Mouse (Mus musculus) hindbrain, postnatal 0 days (tissue): ENCODE results near the gene Gbp2b. TPM values are rescaled to one million over a fixed set of nuclear protein-coding genes. Genes with fewer than 3 reads are reported as not detected.
"Not testable (repeated sequence)": the region's sequence is repeated elsewhere in the genome, so short reads cannot be mapped to it uniquely, and the experiment has no call there.

ENCODE experiments used
- ATAC-seq: fragments of 200-750 bp; cut with Nextera tagmentation; 2 replicates; pipeline ENCODE4 v1.8.0; 2017; ENCODE audit warnings: mild to moderate bottlenecking, moderate TSS enrichment, moderate library complexity
- DNase-seq: peaks from one replicate; pipeline ENCODE4 v3.0.0-alpha.2; 2015; ENCODE audit warnings: low spot score
- H3K27ac ChIP-seq: fragments of 300-500 bp; sonication (generic); 2 replicates; pipeline ENCODE4 v1.5.1; 2014; ENCODE audit warnings: mild to moderate bottlenecking
- H3K27me3 ChIP-seq: fragments of 300-500 bp; sonication (generic); 2 replicates; pipeline ENCODE4 v1.6.1; 2014; ENCODE audit warnings: low read length, mixed read lengths; ENCODE audit not compliant: insufficient read depth
- H3K36me3 ChIP-seq: fragments of 300-500 bp; sonication (generic); 2 replicates; pipeline ENCODE4 v1.6.1; 2014; ENCODE audit warnings: low read length, mixed read lengths; ENCODE audit not compliant: insufficient read depth
- H3K4me1 ChIP-seq: fragments of 300-500 bp; sonication (generic); 2 replicates; pipeline ENCODE4 v1.6.1; 2014; ENCODE audit warnings: antibody characterized with exemption, low read length, mixed read lengths; ENCODE audit not compliant: insufficient read depth
- H3K4me2 ChIP-seq: fragments of 300-500 bp; sonication (generic); 2 replicates; pipeline ENCODE4 v1.6.1; 2014; ENCODE audit warnings: low read depth, mild to moderate bottlenecking, low read length, moderate library complexity, mixed read lengths
- H3K4me3 ChIP-seq: fragments of 300-500 bp; sonication (generic); 2 replicates; pipeline ENCODE4 v1.5.1; 2014; ENCODE audit warnings: low read length
- H3K9ac ChIP-seq: fragments of 300-500 bp; sonication (generic); replicated peaks from 2 replicates; pipeline ENCODE4 v1.6.1; 2014; ENCODE audit warnings: mild to moderate bottlenecking, low read length, moderate library complexity, mixed read lengths
- H3K9me3 ChIP-seq: fragments of 300-500 bp; sonication (generic); 2 replicates; pipeline ENCODE4 v1.6.1; 2016; ENCODE audit warnings: low read length, mixed read lengths
- CTCF ChIP-seq: IDR thresholded peaks from 2 replicates; pipeline ENCODE4 v1.5.1; 2016; ENCODE audit warnings: antibody characterized with exemption, control low read depth, low read depth
- WGBS: fragments of 180-500 bp; shearing (Covaris S2); extraction: QIAGEN DNeasy Blood & Tissue Kit; methylation state at CpG from one replicate; pipeline ENCODE4 v1.1.7; 2014; 5-methylcytosine and 5-hydroxymethylcytosine counted together
- polyA plus RNA-seq: library from polyadenylated mRNA; unstranded; fragments of >200 nt; fragmentation: Nextera tagmentation; extraction: Ambion mirVana; gene quantifications from 2 replicates; pipeline ENCODE4 v1.2.1, GENCODE M21; 2015
- total RNA-seq: library from RNA; depleted of rRNA; stranded (reverse); fragments of >200 nt; gene quantifications from 2 replicates; pipeline ENCODE4 v1.2.3, GENCODE M21; 2014

The Gbp2b gene
- total and polyA plus RNA-seq, 2 experiments from 2014 or later, result 0.24 to 0.31 TPM

DNA sequence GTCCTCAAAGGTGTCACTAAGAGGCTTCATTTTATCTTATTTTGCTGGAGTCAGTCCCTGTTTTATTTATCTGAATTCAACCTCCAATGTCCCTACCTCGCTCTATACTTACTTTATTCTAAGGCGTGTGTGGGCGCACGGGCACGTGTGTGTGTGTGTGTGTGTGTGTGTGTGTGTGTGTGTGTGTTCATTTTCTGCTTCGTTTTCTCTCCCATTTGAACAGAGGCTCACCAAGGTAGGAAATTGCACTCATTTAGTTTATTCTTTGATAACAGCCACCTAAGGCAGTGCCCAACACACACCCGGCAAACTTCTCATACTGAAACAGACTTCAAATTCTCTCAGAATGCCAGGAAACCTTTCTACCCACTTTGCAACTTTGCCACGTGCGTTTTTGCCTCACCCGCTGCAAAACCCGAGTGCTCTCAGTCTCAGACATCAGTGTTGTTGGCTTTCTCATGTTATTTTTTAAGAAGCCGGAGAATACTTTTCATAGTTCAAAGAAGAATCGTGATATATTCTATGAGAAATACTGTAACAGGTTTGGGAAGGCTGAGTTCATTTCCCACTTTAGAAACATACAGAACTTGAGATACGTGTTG lies 33.5 kb upstream of the Gbp2b start:
- H3K27me3 ChIP-seq, result no peaks in the 10 kb centered on the region
- H3K9ac ChIP-seq, result no peak overlapping the region
- WGBS, result 87% methylated on average over 14 of the region's 14 CpGs
- H3K4me1 ChIP-seq, result no peaks in the 10 kb centered on the region
- ATAC-seq (no peak), DNase-seq (no peak)
- H3K4me3 ChIP-seq, result no peak overlapping the region
- no peak overlapping the region for H3K27ac ChIP-seq
- H3K36me3 ChIP-seq, result no peaks in the 10 kb centered on the region
- no peaks in the 10 kb centered on the region for H3K9me3 ChIP-seq
- no peak overlapping the region for H3K4me2 ChIP-seq
- no peak for TF ChIP-seq CTCF

GRCm38 (mm10) chr3:142561666-142562065 lies 33.0 kb upstream of the Gbp2b start:
- H3K4me1 ChIP-seq, result no peaks in the 10 kb centered on the region

GRCm38 (mm10) chr3:142567490-142567889 lies 27.2 kb upstream of the Gbp2b start:
- H3K27ac ChIP-seq, ATAC-seq, H3K9ac ChIP-seq, H3K27me3 ChIP-seq, H3K4me2 ChIP-seq, H3K36me3 ChIP-seq, H3K9me3 ChIP-seq, H3K4me1 ChIP-seq, H3K4me3 ChIP-seq, DNase-seq: not testable (repeated sequence)
- WGBS, result 39% methylated on average over 5 of the region's 5 CpGs

More at GRCm38 (mm10) chr3:142561666-142562065, 33.0 kb upstream of the Gbp2b start:
- H3K27me3 ChIP-seq, result no peaks in the 10 kb centered on the region
- no peak overlapping the region for H3K4me2 ChIP-seq
- 84% methylated on average over 7 of the region's 7 CpGs for WGBS
- H3K9ac ChIP-seq, result no peak overlapping the region
- no peak for TF ChIP-seq CTCF
- no peaks in the 10 kb centered on the region for H3K9me3 ChIP-seq
- DNase-seq, result no peak
- no peaks in the 10 kb centered on the region for H3K36me3 ChIP-seq
- no peak overlapping the region for H3K27ac ChIP-seq
- H3K4me3 ChIP-seq, result no peak overlapping the region
- ATAC-seq, result no peak

- H3K9me3 ChIP-seq, result no peaks in the 10 kb centered on the region
- H3K27ac ChIP-seq, result no peak overlapping the region
- DNase-seq (no peak), ATAC-seq (no peak)
- no peaks in the 10 kb centered on the region for H3K36me3 ChIP-seq
- TF ChIP-seq CTCF, result no peak
- no peak overlapping the region for H3K9ac ChIP-seq
- 96% methylated on average over 4 of the region's 4 CpGs for WGBS
- no peak overlapping the region for H3K4me3 ChIP-seq
- H3K4me2 ChIP-seq, result no peak overlapping the region
- H3K4me1 ChIP-seq, result no peaks in the 10 kb centered on the region
- no peaks in the 10 kb centered on the region for H3K27me3 ChIP-seq
These were observed 23.9 kb upstream of the Gbp2b start for GRCm38 (mm10) chr3:142570738-142571137.

- no peak for DNase-seq
- 84% methylated on average over 3 of the region's 3 CpGs for WGBS
- TF ChIP-seq CTCF, result no peak
These were observed 17.5 kb upstream of the Gbp2b start for GRCm38 (mm10) chr3:142577108-142577507.

GRCm38 (mm10) chr3:142578342-142578741 lies 16.3 kb upstream of the Gbp2b start:
- 88% methylated on average over 4 of the region's 4 CpGs for WGBS
- Histone ChIP-seq H3K4me1 (no peaks in the 10 kb centered on the region), H3K9ac (no peak overlapping the region), H3K36me3 (no peaks in the 10 kb centered on the region), H3K9me3 (no peaks in the 10 kb centered on the region), H3K27me3 (no peaks in the 10 kb centered on the region), H3K4me3 (no peak overlapping the region), H3K4me2 (no peak overlapping the region), H3K27ac (no peak overlapping the region)
- TF ChIP-seq CTCF, result no peak
- ATAC-seq (no peak), DNase-seq (no peak)

More at GRCm38 (mm10) chr3:142577108-142577507, 17.5 kb upstream of the Gbp2b start:
- no peaks in the 10 kb centered on the region for H3K9me3 ChIP-seq
- no peak overlapping the region for H3K27ac ChIP-seq
- H3K4me2 ChIP-seq, result no peak overlapping the region
- H3K27me3 ChIP-seq, result no peaks in the 10 kb centered on the region
- no peaks in the 10 kb centered on the region for H3K36me3 ChIP-seq
- H3K4me1 ChIP-seq, result no peaks in the 10 kb centered on the region
- H3K9ac ChIP-seq, result no peak overlapping the region
- H3K4me3 ChIP-seq, result no peak overlapping the region
- ATAC-seq, result no peak

DNA sequence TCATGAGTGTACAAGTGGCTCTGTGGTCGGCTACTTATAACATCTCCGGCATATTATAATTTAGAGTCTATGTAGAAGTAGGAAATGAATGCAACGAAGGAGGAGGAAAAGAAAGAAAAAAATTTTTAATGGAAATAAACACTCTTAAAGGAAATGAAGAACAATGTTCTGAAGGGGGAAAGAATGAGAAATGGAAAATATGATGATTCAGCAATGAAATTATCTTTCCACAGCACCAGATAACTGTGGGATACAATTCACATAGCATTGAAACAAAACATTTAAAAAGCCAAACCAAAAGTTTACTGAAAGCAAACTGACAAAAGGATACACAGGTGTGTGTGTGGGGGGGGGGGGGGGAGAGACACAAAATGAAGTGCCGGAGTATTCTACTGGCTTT lies 11.6 kb upstream of the Gbp2b start:
- H3K4me3 ChIP-seq, result no peak overlapping the region
- ATAC-seq (no peak), DNase-seq (no peak)
- H3K27me3 ChIP-seq, result no peaks in the 10 kb centered on the region
- WGBS, result 90% methylated on average over 4 of the region's 4 CpGs
- H3K4me1 ChIP-seq, result no peaks in the 10 kb centered on the region
- no peaks in the 10 kb centered on the region for H3K36me3 ChIP-seq
- TF ChIP-seq CTCF, result no peak
- H3K27ac ChIP-seq, result no peak overlapping the region
- no peaks in the 10 kb centered on the region for H3K9me3 ChIP-seq
- no peak overlapping the region for H3K4me2 ChIP-seq
- H3K9ac ChIP-seq, result no peak overlapping the region
